7 mouse cellular contexts compared by ENCODE assay signal in genomic region chr19:4497263-4497973, GRCm38 (mm10). TPM values are rescaled to one million over a fixed set of nuclear protein-coding genes. Genes with fewer than 3 reads are reported as not detected.
DNase-seq lines count a peak whose midpoint lies in the region; ATAC-seq and TF ChIP-seq lines count a peak whose summit lies in the region.

No protein-coding gene starts in this region.

- no peaks in the 10 kb centered on the region for H3K36me3 ChIP-seq in hindbrain, postnatal 0 days (ENCODE audit: insufficient read depth, low read length)

- H3K4me3 ChIP-seq in hindbrain, postnatal 0 days (ENCODE audit: low read length) = no peak overlapping the region

- no peaks in the 10 kb centered on the region for H3K27me3 ChIP-seq in hindbrain, postnatal 0 days (ENCODE audit: insufficient read depth, low read length)

- H3K4me1 ChIP-seq in hindbrain, postnatal 0 days (ENCODE audit: insufficient read depth, low read length) = peaks cover 11% of the 10 kb centered on the region; the same call in 1 of the 2 replicates

- no peak overlapping the region for H3K27ac ChIP-seq in hindbrain, postnatal 0 days

- TF ChIP-seq CTCF in hindbrain, postnatal 0 days (IDR thresholded peaks at IDR 0.05; ENCODE audit: low read depth) = peak; percentile 99

- H3K9ac ChIP-seq in hindbrain, postnatal 0 days (replicated peaks; ENCODE audit: low read length) = 0 out of 2 replicates have a peak overlapping the region, but pooled peaks have one; percentile 9

- peak; percentile 70 for ATAC-seq in hindbrain, postnatal 0 days

- intact Hi-C loops in left cerebral cortex, postnatal 14 days (cut with DNase I) = loop anchor here (5.0 to 10.0 kb wide), 3 partner anchors 115 to 247 kb away; partner anchors contain the start of gene Rce1

- H3K4me2 ChIP-seq in hindbrain, postnatal 0 days (ENCODE audit: low read depth, low read length) = no peak overlapping the region

- whole genome bisulfite sequencing in hindbrain, postnatal 0 days = 5% methylated on average over 4 of the region's 4 CpGs

- no peaks in the 10 kb centered on the region for H3K9me3 ChIP-seq in hindbrain, postnatal 0 days (ENCODE audit: low read length)

- peak; percentile 89 to 96 for DNase-seq in adrenal gland, adult (ENCODE audit: inconsistent age in 2 of 2, low spot score in 1 of 2)
- DNase-seq in cerebellum, postnatal 25 days = peak; percentile 86 to 89
- peak; percentile 72 to 74 for DNase-seq in frontal cortex, postnatal 36 days (ENCODE audit: low spot score in 2 of 2)
- peak; percentile 92 for DNase-seq in hindbrain, postnatal 0 days (ENCODE audit: low spot score)
- peak; percentile 77 to 79 for DNase-seq in left cerebral cortex, postnatal 14 days (ENCODE audit: low spot score in 2 of 2)
- peak; percentile 90 for DNase-seq in mesoderm, embryonic 11.5 days (ENCODE audit: low read depth, low spot score)
- peak; percentile 81 for DNase-seq in right cerebral cortex, postnatal 4 days

RNA-seq across cellular contexts. Expression of gene 2010003K11Rik, which starts 1.0 kb away (rescaled TPM):
- not detected in 2 replicates for total RNA-seq in hindbrain, postnatal 0 days (2014; rRNA removed)
- 0.13 TPM in 1 of 2 replicates, not detected in the other for polyA plus RNA-seq in hindbrain, postnatal 0 days (2015; fragmentation: Nextera tagmentation; extraction: Ambion mirVana)
- not detected for total RNA-seq in left cerebral cortex, postnatal 14 days (2021)

RNA-seq across cellular contexts. Expression of gene Pcx, which starts 12.9 kb away (rescaled TPM):
- 82.6 and 84.0 TPM in 2 replicates for total RNA-seq in hindbrain, postnatal 0 days (2014; rRNA removed)
- 50.5 and 53.6 TPM in 2 replicates for polyA plus RNA-seq in hindbrain, postnatal 0 days (2015; fragmentation: Nextera tagmentation; extraction: Ambion mirVana)
- 10 to 100 TPM; 57.2 to 59.2 TPM for total RNA-seq in left cerebral cortex, postnatal 14 days (2021)

RNA-seq across cellular contexts. Expression of gene Syt12, which starts 20.2 kb away (rescaled TPM):
- 46.2 and 54.5 TPM in 2 replicates for total RNA-seq in hindbrain, postnatal 0 days (2014; rRNA removed)
- polyA plus RNA-seq in hindbrain, postnatal 0 days (2015; fragmentation: Nextera tagmentation; extraction: Ambion mirVana) = 9.0 and 9.9 TPM in 2 replicates
- total RNA-seq in left cerebral cortex, postnatal 14 days (2021) = 10 to 100 TPM; 30.8 to 31.7 TPM

RNA-seq across cellular contexts. Expression of gene Rhod, which starts 58.2 kb away (rescaled TPM):
- 3.5 and 7.2 TPM in 2 replicates for total RNA-seq in hindbrain, postnatal 0 days (2014; rRNA removed)
- polyA plus RNA-seq in hindbrain, postnatal 0 days (2015; fragmentation: Nextera tagmentation; extraction: Ambion mirVana) = 5.2 and 5.7 TPM in 2 replicates
- 1 to 10 TPM; 1.3 to 1.4 TPM for total RNA-seq in left cerebral cortex, postnatal 14 days (2021)
